In genomic region chr12:118842671-118843411, GRCm38 (mm10) we compare ENCODE assay signal across 9 mouse cellular contexts. TPM values are rescaled to one million over a fixed set of nuclear protein-coding genes. Genes with fewer than 3 reads are reported as not detected.
A peak's percentile ranks its signal among the peaks of the same experiment; 100 is the strongest.
DNase-seq lines count a peak whose midpoint lies in the region; ATAC-seq lines count a peak whose summit lies in the region.
"Had no signal": no experiment of that assay in that cellular context is flagged by ENCODE, and none has a peak within 500 bp of the region (broad histone marks: within the 10 kb centered on the region; RNA-seq: fewer than 3 reads in every experiment).

No protein-coding gene starts in this region.

- H3K27ac ChIP-seq in kidney, embryonic 14.5 days (ENCODE audit: low read depth, low read length) = no peak overlapping the region
- H3K27ac ChIP-seq in embryonic facial prominence, embryonic 13.5 days = no peak overlapping the region; the same call in 1 of the 2 replicates
- H3K27ac ChIP-seq in limb, embryonic 10.5 days = peak overlapping the region; percentile 48; the same call in 1 of the 2 replicates
- 0 out of 2 replicates have a peak overlapping the region, but pooled peaks have one; percentile 1 for H3K27ac ChIP-seq in neural tube, embryonic 13.5 days (replicated peaks)

- H3K4me3 ChIP-seq in kidney, embryonic 14.5 days (ENCODE audit: low read length) = no peak overlapping the region
- peak overlapping the region; percentile 24 for H3K4me3 ChIP-seq in embryonic facial prominence, embryonic 13.5 days
- peak overlapping the region; percentile 47 for H3K4me3 ChIP-seq in limb, embryonic 10.5 days
- peak overlapping the region; percentile 10 for H3K4me3 ChIP-seq in neural tube, embryonic 13.5 days

- no peaks in the 10 kb centered on the region for H3K9me3 ChIP-seq in kidney, embryonic 14.5 days (ENCODE audit: control insufficient read depth, low read length)
- no peaks in the 10 kb centered on the region for H3K9me3 ChIP-seq in embryonic facial prominence, embryonic 13.5 days
- no peaks in the 10 kb centered on the region for H3K9me3 ChIP-seq in limb, embryonic 10.5 days (replicated peaks)
- no peaks in the 10 kb centered on the region for H3K9me3 ChIP-seq in neural tube, embryonic 13.5 days

- no peak for DNase-seq in kidney, adult 8-10 months
- peak; percentile 74 for DNase-seq in limb, embryonic 10.5 days (ENCODE audit: low spot score)
- no peak for DNase-seq in urinary bladder, adult 2 months (ENCODE audit: low spot score)
- no peak for DNase-seq in ovary, postnatal 36 days (ENCODE audit: low spot score)
- DNase-seq in cerebellum, postnatal 4 days (ENCODE audit: low spot score in 2 of 2) = no peak
- DNase-seq: gastrocnemius, postnatal 36 days had no signal

- 1% methylated on average over 33 of the region's 33 CpGs for WGBS in kidney, embryonic 14.5 days
- WGBS in embryonic facial prominence, embryonic 13.5 days = under 1% methylated on average over 33 of the region's 33 CpGs
- WGBS in limb, embryonic 10.5 days = under 1% methylated on average over 33 of the region's 33 CpGs
- under 1% methylated on average over 33 of the region's 33 CpGs for WGBS in neural tube, embryonic 13.5 days

- H3K4me1 ChIP-seq in kidney, embryonic 14.5 days (ENCODE audit: control insufficient read depth, insufficient read depth, low read length) = no peaks in the 10 kb centered on the region
- peaks cover 14% of the 10 kb centered on the region for H3K4me1 ChIP-seq in embryonic facial prominence, embryonic 13.5 days
- H3K4me1 ChIP-seq in limb, embryonic 10.5 days = peaks cover 34% of the 10 kb centered on the region
- H3K4me1 ChIP-seq in neural tube, embryonic 13.5 days (replicated peaks) = peaks cover 15% of the 10 kb centered on the region

- peak; percentile 50; the same call in 1 of the 2 replicates for ATAC-seq in kidney, embryonic 14.5 days (ENCODE audit: low FRiP score, low TSS enrichment)
- peak; percentile 21; the same call in 1 of the 2 replicates for ATAC-seq in embryonic facial prominence, embryonic 13.5 days (ENCODE audit: insufficient number of reproducible peaks, insufficient read depth, low FRiP score, low TSS enrichment, low read depth)
- no peak for ATAC-seq in neural tube, embryonic 13.5 days (ENCODE audit: low read depth)

- no peaks in the 10 kb centered on the region for H3K36me3 ChIP-seq in kidney, embryonic 14.5 days (ENCODE audit: control insufficient read depth, insufficient read depth, low read length)
- no peaks in the 10 kb centered on the region for H3K36me3 ChIP-seq in embryonic facial prominence, embryonic 13.5 days
- H3K36me3 ChIP-seq in limb, embryonic 10.5 days = no peaks in the 10 kb centered on the region
- no peaks in the 10 kb centered on the region for H3K36me3 ChIP-seq in neural tube, embryonic 13.5 days

- peaks cover 95% of the 10 kb centered on the region for H3K27me3 ChIP-seq in kidney, embryonic 14.5 days (ENCODE audit: control insufficient read depth, insufficient read depth, low read length)
- H3K27me3 ChIP-seq in embryonic facial prominence, embryonic 13.5 days = peaks cover 96% of the 10 kb centered on the region
- H3K27me3 ChIP-seq in limb, embryonic 10.5 days (ENCODE audit: low read depth, poor library complexity, severe bottlenecking) = peaks cover 99% of the 10 kb centered on the region
- H3K27me3 ChIP-seq in neural tube, embryonic 13.5 days = peaks cover 99% of the 10 kb centered on the region

- H3K9ac ChIP-seq in kidney, embryonic 14.5 days (ENCODE audit: low read depth, low read length) = no peak overlapping the region
- H3K9ac ChIP-seq in embryonic facial prominence, embryonic 13.5 days = peak overlapping the region; percentile 46; the same call in 1 of the 2 replicates
- peak overlapping the region; percentile 44; the same call in 1 of the 2 replicates for H3K9ac ChIP-seq in neural tube, embryonic 13.5 days

- H3K4me2 ChIP-seq in kidney, embryonic 14.5 days (replicated peaks; ENCODE audit: low read depth, low read length) = no peak overlapping the region
- H3K4me2 ChIP-seq in embryonic facial prominence, embryonic 13.5 days = peak overlapping the region; percentile 44
- H3K4me2 ChIP-seq in neural tube, embryonic 13.5 days = peak overlapping the region; percentile 47

RNA-seq across cellular contexts. Expression of gene Sp8, which starts 3.3 kb away (rescaled TPM):
- not detected in 2 replicates for polyA plus RNA-seq in kidney, embryonic 14.5 days (2014; fragmentation: Nextera tagmentation; extraction: Ambion mirVana)
- polyA plus RNA-seq in embryonic facial prominence, embryonic 13.5 days (2015; fragmentation: Nextera tagmentation; extraction: Ambion mirVana) = 3.2 and 5.2 TPM in 2 replicates
- polyA plus RNA-seq in limb, embryonic 10.5 days (2016; fragmentation: Nextera tagmentation; extraction: Ambion mirVana) = 5.3 and 5.8 TPM in 2 replicates
- polyA plus RNA-seq in neural tube, embryonic 13.5 days (2015; fragmentation: Nextera tagmentation; extraction: Ambion mirVana) = 4.0 and 4.1 TPM in 2 replicates
- 0.04 TPM in 2 replicates for polyA plus RNA-seq in urinary bladder, adult 2 months (2012; rRNA removed)

Comparison
In these comparisons a context has a peak if more than half of its experiments do, and no peak if none do; other contexts are left out.
1. H3K27ac ChIP-seq: peak in limb, embryonic 10.5 days (single experiment) and neural tube, embryonic 13.5 days (single experiment); none in kidney, embryonic 14.5 days (single experiment) and embryonic facial prominence, embryonic 13.5 days (single experiment).